Mouse (Mus musculus) forebrain, embryonic 14.5 days (tissue): ENCODE results near the gene Sh2d6. TPM values are rescaled to one million over a fixed set of nuclear protein-coding genes. Genes with fewer than 3 reads are reported as not detected.

Experiments used
- ATAC-seq: fragments of 200-750 bp; cut with Nextera tagmentation; 2 replicates; pipeline ENCODE4 v1.8.0; 2017; ENCODE audit warnings: mild to moderate bottlenecking, moderate library complexity
- DNase-seq: peaks from one replicate; pipeline ENCODE4 v3.0.0-alpha.2; 2015; ENCODE audit warnings: low spot score
- H3K27ac ChIP-seq: fragments of 300-500 bp; sonication (generic); 2 replicates; pipeline ENCODE4 v1.5.1; 2014; ENCODE audit warnings: low read depth, mild to moderate bottlenecking, control low read depth, low read length, moderate library complexity
- H3K27me3 ChIP-seq: fragments of 300-500 bp; sonication (generic); replicated peaks from 2 replicates; pipeline ENCODE4 v1.6.1; 2014; ENCODE audit warnings: low read length, control low read depth, mixed read lengths; ENCODE audit not compliant: control insufficient read depth, insufficient read depth
- H3K36me3 ChIP-seq: fragments of 300-500 bp; sonication (generic); 2 replicates; pipeline ENCODE4 v1.6.1; 2014; ENCODE audit warnings: low read length, control low read depth; ENCODE audit not compliant: control insufficient read depth, insufficient read depth
- H3K4me1 ChIP-seq: fragments of 300-500 bp; sonication (generic); 2 replicates; pipeline ENCODE4 v1.6.1; 2014; ENCODE audit warnings: antibody characterized with exemption, low read length, control low read depth; ENCODE audit not compliant: control insufficient read depth, insufficient read depth
- H3K4me2 ChIP-seq: fragments of 300-500 bp; sonication (generic); 2 replicates; pipeline ENCODE4 v1.6.1; 2014; ENCODE audit warnings: mild to moderate bottlenecking, control low read depth, low read length
- H3K4me3 ChIP-seq: fragments of 300-500 bp; sonication (generic); 2 replicates; pipeline ENCODE4 v1.5.1; 2014; ENCODE audit warnings: low read depth, low read length, control low read depth
- H3K9ac ChIP-seq: fragments of 300-500 bp; sonication (generic); 2 replicates; pipeline ENCODE4 v1.6.1; 2014; ENCODE audit warnings: mild to moderate bottlenecking, low read length, control low read depth, moderate library complexity
- H3K9me3 ChIP-seq: fragments of 300-500 bp; sonication (generic); replicated peaks from 2 replicates; pipeline ENCODE4 v1.6.1; 2016; ENCODE audit warnings: low read length, control low read depth, mixed read lengths; ENCODE audit not compliant: control insufficient read depth
- WGBS: fragments of 180-500 bp; shearing (Covaris S2); extraction: QIAGEN DNeasy Blood & Tissue Kit; methylation state at CpG from one replicate; pipeline ENCODE4 v1.1.7; 2014; 5-methylcytosine and 5-hydroxymethylcytosine counted together
- polyA plus RNA-seq: library from polyadenylated mRNA; unstranded; fragments of >200 nt; fragmentation: Nextera tagmentation; extraction: Ambion mirVana; gene quantifications from 2 replicates; pipeline ENCODE4 v1.2.1, GENCODE M21; 2014

Gene Sh2d6
- polyA plus RNA-seq, 1 experiment from 2014 or later: 0.60 TPM

- H3K4me2 ChIP-seq: no peak overlapping the region
- no peak overlapping the region for H3K9ac ChIP-seq
- H3K4me3 ChIP-seq: no peak overlapping the region
- DNase-seq (no peak), ATAC-seq (no peak)
- H3K27me3 ChIP-seq: no peaks in the 10 kb centered on the region
- no peak overlapping the region for H3K27ac ChIP-seq
- peaks cover 39% of the 10 kb centered on the region for H3K4me1 ChIP-seq
- no peaks in the 10 kb centered on the region for H3K36me3 ChIP-seq
- WGBS: 89% methylated on average over 6 of the region's 6 CpGs
- no peaks in the 10 kb centered on the region for H3K9me3 ChIP-seq
These were observed 5.9 kb downstream of the Sh2d6 start for GRCm38 (mm10) chr6:72515644-72516043.

- Histone ChIP-seq H3K36me3 (no peaks in the 10 kb centered on the region), H3K9ac (peak overlapping the region; percentile 67), H3K27me3 (no peaks in the 10 kb centered on the region), H3K4me2 (peak overlapping the region; percentile 53), H3K27ac (peak overlapping the region; percentile 95), H3K9me3 (no peaks in the 10 kb centered on the region), H3K4me3 (peak overlapping the region; percentile 25), H3K4me1 (peaks cover 19% of the 10 kb centered on the region)
- DNase-seq (no peak), ATAC-seq (peak; percentile 20)
- WGBS: 24% methylated on average over 7 of the region's 7 CpGs
These were observed 8.5 kb downstream of the Sh2d6 start for GRCm38 (mm10) chr6:72513071-72513440.

- 2% methylated on average over 32 of the region's 33 CpGs for WGBS
These were observed 9.0 kb downstream of the Sh2d6 start for GRCm38 (mm10) chr6:72512386-72513070.

GRCm38 (mm10) chr6:72510686-72511421 lies 10.7 kb downstream of the Sh2d6 start:
- DNase-seq: no peak

More at GRCm38 (mm10) chr6:72512386-72513070, 9.0 kb downstream of the Sh2d6 start:
- peak; percentile 93 for ATAC-seq
- DNase-seq: peak; percentile 93
- peak overlapping the region; percentile 25 for H3K4me3 ChIP-seq
- H3K36me3 ChIP-seq: no peaks in the 10 kb centered on the region
- no peaks in the 10 kb centered on the region for H3K27me3 ChIP-seq
- peaks cover 19% of the 10 kb centered on the region for H3K4me1 ChIP-seq
- H3K9ac ChIP-seq: peak overlapping the region; percentile 67
- H3K27ac ChIP-seq: peak overlapping the region; percentile 95
- peak overlapping the region; percentile 53 for H3K4me2 ChIP-seq
- no peaks in the 10 kb centered on the region for H3K9me3 ChIP-seq

GRCm38 (mm10) chr6:72509872-72510435 lies 11.6 kb downstream of the Sh2d6 start:
- no peak for DNase-seq
- H3K9ac ChIP-seq: no peak overlapping the region
- H3K4me2 ChIP-seq: no peak overlapping the region
- H3K9me3 ChIP-seq: no peaks in the 10 kb centered on the region
- no peak overlapping the region for H3K4me3 ChIP-seq
- no peak for ATAC-seq
- H3K4me1 ChIP-seq: peaks cover 19% of the 10 kb centered on the region
- no peaks in the 10 kb centered on the region for H3K36me3 ChIP-seq
- no peaks in the 10 kb centered on the region for H3K27me3 ChIP-seq
- no peak overlapping the region for H3K27ac ChIP-seq
- 75% methylated on average over 2 of the region's 2 CpGs for WGBS

More at GRCm38 (mm10) chr6:72510686-72511421, 10.7 kb downstream of the Sh2d6 start:
- WGBS: 82% methylated on average over 6 of the region's 6 CpGs
- H3K4me1 ChIP-seq: peaks cover 19% of the 10 kb centered on the region
- no peaks in the 10 kb centered on the region for H3K36me3 ChIP-seq
- H3K4me2 ChIP-seq: no peak overlapping the region
- no peaks in the 10 kb centered on the region for H3K9me3 ChIP-seq
- no peak overlapping the region for H3K4me3 ChIP-seq
- H3K27me3 ChIP-seq: no peaks in the 10 kb centered on the region
- H3K9ac ChIP-seq: no peak overlapping the region
- no peak overlapping the region for H3K27ac ChIP-seq
- ATAC-seq: no peak

- no peak overlapping the region for H3K27ac ChIP-seq
- H3K9me3 ChIP-seq: no peaks in the 10 kb centered on the region
- WGBS: 86% methylated on average over 4 of the region's 4 CpGs
- no peaks in the 10 kb centered on the region for H3K36me3 ChIP-seq
- H3K27me3 ChIP-seq: no peaks in the 10 kb centered on the region
- ATAC-seq (no peak), DNase-seq (no peak)
- no peak overlapping the region for H3K4me2 ChIP-seq
- no peak overlapping the region for H3K9ac ChIP-seq
- H3K4me1 ChIP-seq: peaks cover 16% of the 10 kb centered on the region
- H3K4me3 ChIP-seq: no peak overlapping the region
These were observed 12.9 kb downstream of the Sh2d6 start for GRCm38 (mm10) chr6:72508596-72508995.

- Histone ChIP-seq H3K9me3 (no peaks in the 10 kb centered on the region), H3K9ac (no peak overlapping the region), H3K27me3 (no peaks in the 10 kb centered on the region), H3K27ac (no peak overlapping the region), H3K4me2 (no peak overlapping the region), H3K4me3 (no peak overlapping the region), H3K36me3 (no peaks in the 10 kb centered on the region), H3K4me1 (no peaks in the 10 kb centered on the region; the same call in 1 of the 2 replicates)
- WGBS: 78% methylated on average over 1 of the region's 1 CpGs
- ATAC-seq: no peak
- no peak for DNase-seq
These were observed 15.4 kb downstream of the Sh2d6 start for GRCm38 (mm10) chr6:72506104-72506503.

- Histone ChIP-seq H3K27ac (no peak overlapping the region), H3K4me2 (no peak overlapping the region), H3K4me3 (no peak overlapping the region), H3K9me3 (no peaks in the 10 kb centered on the region), H3K27me3 (no peaks in the 10 kb centered on the region), H3K9ac (no peak overlapping the region), H3K36me3 (no peaks in the 10 kb centered on the region), H3K4me1 (no peaks in the 10 kb centered on the region)
- WGBS: 71% methylated on average over 2 of the region's 2 CpGs
- ATAC-seq (no peak), DNase-seq (no peak)
These were observed 17.6 kb downstream of the Sh2d6 start for GRCm38 (mm10) chr6:72503939-72504338.

- DNase-seq (no peak), ATAC-seq (no peak)
- H3K9me3 ChIP-seq: no peaks in the 10 kb centered on the region
- H3K4me2 ChIP-seq: no peak overlapping the region
- H3K4me1 ChIP-seq: no peaks in the 10 kb centered on the region
- H3K4me3 ChIP-seq: no peak overlapping the region
- no peaks in the 10 kb centered on the region for H3K36me3 ChIP-seq
- no peak overlapping the region for H3K27ac ChIP-seq
- H3K9ac ChIP-seq: no peak overlapping the region
- no peaks in the 10 kb centered on the region for H3K27me3 ChIP-seq
These were observed 18.2 kb downstream of the Sh2d6 start for GRCm38 (mm10) chr6:72503309-72503708.
